Mouse (Mus musculus): Measurements from ENCODE around the gene Myd88. TPM values are rescaled to one million over a fixed set of nuclear protein-coding genes. Genes with fewer than 3 reads are reported as not detected.

Gene Myd88
- polyA plus RNA-seq, 1 experiment = 6.2 TPM

DNA sequence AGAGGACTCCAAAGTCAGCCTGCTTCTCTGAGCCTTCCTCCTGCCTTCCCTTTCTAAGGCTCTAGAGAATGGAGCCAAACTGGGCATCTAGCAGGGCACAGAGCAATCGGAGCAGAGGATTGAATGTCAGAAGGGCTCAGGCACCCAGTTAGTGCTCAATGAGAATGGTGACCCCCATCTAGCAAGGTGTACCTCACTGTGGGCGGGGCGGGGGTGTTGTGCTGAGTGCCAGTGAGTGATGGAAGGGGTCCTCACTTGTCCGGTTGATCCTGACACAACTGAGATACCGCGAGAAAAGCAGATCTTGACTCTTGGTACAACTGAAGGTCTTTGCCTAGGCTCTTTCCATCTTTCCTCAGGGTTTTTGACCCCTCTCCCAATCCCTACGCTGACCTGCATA is 2.1 kb downstream of the Myd88 start:
- Histone ChIP-seq H3K4me3 (ENCODE audit: low read depth, low read length) (peak overlapping the region; percentile 61), H3K9me3 (replicated peaks; ENCODE audit: control insufficient read depth, insufficient read depth, low read length, poor library complexity, severe bottlenecking) (no peaks in the 10 kb centered on the region), H3K4me1 (ENCODE audit: control insufficient read depth, insufficient read depth, low read length) (peaks cover 3% of the 10 kb centered on the region), H3K27ac (ENCODE audit: insufficient read depth, low read length) (no peak overlapping the region), H3K36me3 (ENCODE audit: control insufficient read depth, insufficient read depth, low read length, poor library complexity, severe bottlenecking) (no peaks in the 10 kb centered on the region), H3K27me3 (ENCODE audit: control insufficient read depth, insufficient read depth, low read length, poor library complexity, severe bottlenecking) (no peaks in the 10 kb centered on the region), H3K9ac (ENCODE audit: low read depth, poor library complexity, severe bottlenecking) (peak overlapping the region; percentile 56)
- TF ChIP-seq POLR2A (IDR thresholded peaks at IDR 0.05; ENCODE audit: insufficient read depth, low read length) = no peak
- TF ChIP-seq CTCF (IDR thresholded peaks at IDR 0.05; ENCODE audit: low read depth, low read length) = no peak
- no peak for TF ChIP-seq EP300 (IDR thresholded peaks at IDR 0.05; ENCODE audit: insufficient read depth, low read depth, low read length)

- H3K9me3 ChIP-seq (replicated peaks; ENCODE audit: control insufficient read depth, insufficient read depth, low read length, poor library complexity, severe bottlenecking) = no peaks in the 10 kb centered on the region
- H3K27ac ChIP-seq (ENCODE audit: insufficient read depth, low read length) = no peak overlapping the region
- H3K9ac ChIP-seq (ENCODE audit: low read depth, poor library complexity, severe bottlenecking) = no peak overlapping the region
- H3K4me1 ChIP-seq (ENCODE audit: control insufficient read depth, insufficient read depth, low read length) = peaks cover 3% of the 10 kb centered on the region
- no peak for TF ChIP-seq CTCF (IDR thresholded peaks at IDR 0.05; ENCODE audit: low read depth, low read length)
- no peak for TF ChIP-seq EP300 (IDR thresholded peaks at IDR 0.05; ENCODE audit: insufficient read depth, low read depth, low read length)
- no peak for TF ChIP-seq POLR2A (IDR thresholded peaks at IDR 0.05; ENCODE audit: insufficient read depth, low read length)
- H3K4me3 ChIP-seq (ENCODE audit: low read depth, low read length) = no peak overlapping the region
- H3K36me3 ChIP-seq (ENCODE audit: control insufficient read depth, insufficient read depth, low read length, poor library complexity, severe bottlenecking) = no peaks in the 10 kb centered on the region
- H3K27me3 ChIP-seq (ENCODE audit: control insufficient read depth, insufficient read depth, low read length, poor library complexity, severe bottlenecking) = no peaks in the 10 kb centered on the region
Observed at GRCm38 (mm10) chr9:119338350-119338749, 2.9 kb downstream of the Myd88 start.

GRCm38 (mm10) chr9:119337842-119338241 is 3.4 kb downstream of the Myd88 start:
- no peak overlapping the region for H3K9ac ChIP-seq (ENCODE audit: low read depth, poor library complexity, severe bottlenecking)
- H3K9me3 ChIP-seq (replicated peaks; ENCODE audit: control insufficient read depth, insufficient read depth, low read length, poor library complexity, severe bottlenecking) = no peaks in the 10 kb centered on the region
- no peaks in the 10 kb centered on the region for H3K36me3 ChIP-seq (ENCODE audit: control insufficient read depth, insufficient read depth, low read length, poor library complexity, severe bottlenecking)
- H3K4me1 ChIP-seq (ENCODE audit: control insufficient read depth, insufficient read depth, low read length) = peaks cover 3% of the 10 kb centered on the region
- TF ChIP-seq CTCF (IDR thresholded peaks at IDR 0.05; ENCODE audit: low read depth, low read length) (no peak), POLR2A (IDR thresholded peaks at IDR 0.05; ENCODE audit: insufficient read depth, low read length) (no peak), EP300 (IDR thresholded peaks at IDR 0.05; ENCODE audit: insufficient read depth, low read depth, low read length) (no peak)
- no peak overlapping the region for H3K27ac ChIP-seq (ENCODE audit: insufficient read depth, low read length)
- no peaks in the 10 kb centered on the region for H3K27me3 ChIP-seq (ENCODE audit: control insufficient read depth, insufficient read depth, low read length, poor library complexity, severe bottlenecking)
- H3K4me3 ChIP-seq (ENCODE audit: low read depth, low read length) = no peak overlapping the region

DNA sequence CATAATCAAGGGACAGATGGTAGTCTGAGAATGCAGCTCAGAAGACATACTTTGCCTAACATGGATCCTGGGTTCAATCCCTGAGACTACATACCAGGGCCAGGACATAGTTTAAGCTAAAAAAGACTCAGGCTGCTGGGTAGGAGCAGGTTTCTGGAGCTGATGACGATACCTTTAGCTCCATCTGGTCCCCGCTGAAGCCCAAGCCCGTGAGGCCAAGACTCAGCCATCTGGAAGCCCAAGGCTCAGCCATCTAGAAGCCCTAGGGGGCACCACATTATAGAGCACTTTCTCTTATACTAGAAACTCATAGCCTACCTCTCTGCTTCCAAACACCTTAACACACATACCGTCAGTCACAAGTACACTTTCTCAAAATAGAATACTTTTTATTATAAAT is 5.6 kb downstream of the Myd88 start:
- H3K36me3 ChIP-seq (ENCODE audit: control insufficient read depth, insufficient read depth, low read length, poor library complexity, severe bottlenecking) = no peaks in the 10 kb centered on the region
- no peak overlapping the region for H3K4me3 ChIP-seq (ENCODE audit: low read depth, low read length)
- H3K9me3 ChIP-seq (replicated peaks; ENCODE audit: control insufficient read depth, insufficient read depth, low read length, poor library complexity, severe bottlenecking) = no peaks in the 10 kb centered on the region
- no peaks in the 10 kb centered on the region for H3K27me3 ChIP-seq (ENCODE audit: control insufficient read depth, insufficient read depth, low read length, poor library complexity, severe bottlenecking)
- H3K9ac ChIP-seq (ENCODE audit: low read depth, poor library complexity, severe bottlenecking) = no peak overlapping the region
- H3K4me1 ChIP-seq (ENCODE audit: control insufficient read depth, insufficient read depth, low read length) = no peaks in the 10 kb centered on the region
- H3K27ac ChIP-seq (ENCODE audit: insufficient read depth, low read length) = no peak overlapping the region
- TF ChIP-seq POLR2A (IDR thresholded peaks at IDR 0.05; ENCODE audit: insufficient read depth, low read length) = no peak
- TF ChIP-seq EP300 (IDR thresholded peaks at IDR 0.05; ENCODE audit: insufficient read depth, low read depth, low read length) = no peak
- TF ChIP-seq CTCF (IDR thresholded peaks at IDR 0.05; ENCODE audit: low read depth, low read length) = no peak

GRCm38 (mm10) chr9:119334834-119335233 is 6.4 kb downstream of the Myd88 start:
- Histone ChIP-seq H3K36me3 (ENCODE audit: control insufficient read depth, insufficient read depth, low read length, poor library complexity, severe bottlenecking) (no peaks in the 10 kb centered on the region), H3K9ac (ENCODE audit: low read depth, poor library complexity, severe bottlenecking) (no peak overlapping the region), H3K9me3 (replicated peaks; ENCODE audit: control insufficient read depth, insufficient read depth, low read length, poor library complexity, severe bottlenecking) (no peaks in the 10 kb centered on the region), H3K4me1 (ENCODE audit: control insufficient read depth, insufficient read depth, low read length) (no peaks in the 10 kb centered on the region), H3K27ac (ENCODE audit: insufficient read depth, low read length) (no peak overlapping the region), H3K27me3 (ENCODE audit: control insufficient read depth, insufficient read depth, low read length, poor library complexity, severe bottlenecking) (no peaks in the 10 kb centered on the region), H3K4me3 (ENCODE audit: low read depth, low read length) (no peak overlapping the region)
- no peak for TF ChIP-seq EP300 (IDR thresholded peaks at IDR 0.05; ENCODE audit: insufficient read depth, low read depth, low read length)
- no peak for TF ChIP-seq CTCF (IDR thresholded peaks at IDR 0.05; ENCODE audit: low read depth, low read length)

DNA sequence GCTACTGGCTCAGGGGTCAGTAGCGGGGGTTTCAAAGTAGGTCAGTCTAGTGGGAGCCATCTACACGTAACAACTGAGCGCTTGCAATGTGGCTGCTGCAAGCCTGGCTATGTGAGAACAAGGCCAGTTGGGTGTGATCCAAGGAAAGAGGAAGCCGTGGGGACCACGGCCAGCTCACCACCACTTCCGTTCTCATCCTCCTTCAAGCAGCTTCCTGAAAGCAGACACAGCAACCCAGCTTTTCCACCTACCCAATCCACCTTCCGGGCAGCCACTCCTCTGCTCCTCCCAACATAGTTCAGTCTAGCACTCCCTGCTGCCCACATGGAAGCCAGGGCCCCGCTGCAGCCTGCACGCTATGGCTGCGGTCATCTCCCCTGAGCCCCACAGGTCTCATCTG is 6.9 kb downstream of the Myd88 start:
- H3K27me3 ChIP-seq (ENCODE audit: control insufficient read depth, insufficient read depth, low read length, poor library complexity, severe bottlenecking) = no peaks in the 10 kb centered on the region
- H3K9me3 ChIP-seq (replicated peaks; ENCODE audit: control insufficient read depth, insufficient read depth, low read length, poor library complexity, severe bottlenecking) = no peaks in the 10 kb centered on the region
- no peak overlapping the region for H3K27ac ChIP-seq (ENCODE audit: insufficient read depth, low read length)
- H3K4me3 ChIP-seq (ENCODE audit: low read depth, low read length) = no peak overlapping the region
- no peak for TF ChIP-seq EP300 (IDR thresholded peaks at IDR 0.05; ENCODE audit: insufficient read depth, low read depth, low read length)
- TF ChIP-seq POLR2A (IDR thresholded peaks at IDR 0.05; ENCODE audit: insufficient read depth, low read length) = no peak
- no peak for TF ChIP-seq CTCF (IDR thresholded peaks at IDR 0.05; ENCODE audit: low read depth, low read length)
- H3K9ac ChIP-seq (ENCODE audit: low read depth, poor library complexity, severe bottlenecking) = no peak overlapping the region
- no peaks in the 10 kb centered on the region for H3K36me3 ChIP-seq (ENCODE audit: control insufficient read depth, insufficient read depth, low read length, poor library complexity, severe bottlenecking)
- H3K4me1 ChIP-seq (ENCODE audit: control insufficient read depth, insufficient read depth, low read length) = no peaks in the 10 kb centered on the region

Data from ES-Bruce4 (cell line).